8 mouse cellular contexts compared by ENCODE assay signal in genomic region chr9:83691332-83692198, GRCm38 (mm10).
DNase-seq lines count a peak whose midpoint lies in the region; ATAC-seq and TF ChIP-seq lines count a peak whose summit lies in the region.

No protein-coding gene starts in this region.

- 0 out of 2 replicates have a peak, but pooled peaks have one; percentile 43 for ATAC-seq in intestine, postnatal 0 days

- no peak overlapping the region for H3K27ac ChIP-seq in intestine, postnatal 0 days (ENCODE audit: low read depth, low read length)

- H3K27me3 ChIP-seq in intestine, postnatal 0 days (replicated peaks; ENCODE audit: control insufficient read depth, insufficient read depth, low read length) = 0 out of 2 replicates have a peak, but pooled peaks cover 1% of the 10 kb centered on the region

- peak; percentile 78 for TF ChIP-seq CTCF in intestine, postnatal 0 days (IDR thresholded peaks at IDR 0.05; ENCODE audit: low read depth)

- H3K4me3 ChIP-seq in intestine, postnatal 0 days (ENCODE audit: low read depth, low read length) = peak overlapping the region; percentile 26

- intact Hi-C loops in left cerebral cortex, postnatal 25 days (cut with DNase I) = loop anchor here (1.0 to 5.0 kb wide), 2 partner anchors 36 to 309 kb away; no protein-coding TSS in a partner anchor

- peak overlapping the region; percentile 58 for H3K4me2 ChIP-seq in intestine, postnatal 0 days (replicated peaks; ENCODE audit: low read depth)

- no peaks in the 10 kb centered on the region for H3K4me1 ChIP-seq in intestine, postnatal 0 days (replicated peaks; ENCODE audit: control insufficient read depth, insufficient read depth, low read length)

- WGBS in intestine, postnatal 0 days = 20% methylated on average over 24 of the region's 24 CpGs

- H3K9ac ChIP-seq in intestine, postnatal 0 days (ENCODE audit: low read depth, low read length) = no peak overlapping the region

- peak; percentile 17 for DNase-seq in ovary, adult 18-20 months (ENCODE audit: low spot score)
- DNase-seq in ovary, postnatal 10 days (ENCODE audit: low spot score) = no peak
- DNase-seq in embryo, embryonic 10.5 days (ENCODE audit: low spot score) = peak; percentile 92
- DNase-seq in gonadal fat pad, adult 2 months (ENCODE audit: low read depth) = peak; percentile 37
- DNase-seq in left cerebral cortex, postnatal 25 days (ENCODE audit: low spot score in 2 of 2) = peak; percentile 75 to 86
- peak; percentile 73 for DNase-seq in mesoderm, embryonic 11.5 days (ENCODE audit: low read depth, low spot score)
- peak; percentile 20 for DNase-seq in skeletal muscle tissue, adult 2 months (ENCODE audit: low read depth, low spot score)

- H3K9me3 ChIP-seq in intestine, postnatal 0 days (ENCODE audit: control insufficient read depth) = no peaks in the 10 kb centered on the region

- no peaks in the 10 kb centered on the region for H3K36me3 ChIP-seq in intestine, postnatal 0 days (ENCODE audit: control insufficient read depth, insufficient read depth)
